Mouse (Mus musculus) cerebellum, adult 11-12 months (tissue): ENCODE measurements around the gene Olfr881.

Experiments
- DNase-seq: peaks from one replicate; pipeline ENCODE4 v3.0.0; 2022

Gene Olfr881

DNA sequence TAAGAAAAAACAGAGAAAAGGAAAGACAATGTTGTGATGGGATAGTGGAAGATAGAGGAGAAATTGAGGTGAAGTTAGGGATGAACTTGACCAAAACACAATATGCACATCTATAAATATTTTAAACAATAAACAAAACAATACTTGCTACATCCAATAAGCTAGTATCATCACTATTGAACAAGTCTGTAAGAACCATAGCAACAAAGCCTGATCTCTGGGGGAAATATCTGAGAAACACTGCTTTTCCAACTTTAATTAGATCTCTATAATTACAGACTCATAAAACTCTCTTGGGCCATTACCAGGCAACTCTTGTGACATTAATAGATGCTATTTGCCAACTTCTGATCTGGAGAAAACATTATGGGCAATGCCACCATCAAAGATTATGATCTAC lies at the start of gene Olfr881:
Olfr881 (plus strand) TSS at position 301 of the 400 bp plus-strand sequence.
- no peak for DNase-seq

DNA sequence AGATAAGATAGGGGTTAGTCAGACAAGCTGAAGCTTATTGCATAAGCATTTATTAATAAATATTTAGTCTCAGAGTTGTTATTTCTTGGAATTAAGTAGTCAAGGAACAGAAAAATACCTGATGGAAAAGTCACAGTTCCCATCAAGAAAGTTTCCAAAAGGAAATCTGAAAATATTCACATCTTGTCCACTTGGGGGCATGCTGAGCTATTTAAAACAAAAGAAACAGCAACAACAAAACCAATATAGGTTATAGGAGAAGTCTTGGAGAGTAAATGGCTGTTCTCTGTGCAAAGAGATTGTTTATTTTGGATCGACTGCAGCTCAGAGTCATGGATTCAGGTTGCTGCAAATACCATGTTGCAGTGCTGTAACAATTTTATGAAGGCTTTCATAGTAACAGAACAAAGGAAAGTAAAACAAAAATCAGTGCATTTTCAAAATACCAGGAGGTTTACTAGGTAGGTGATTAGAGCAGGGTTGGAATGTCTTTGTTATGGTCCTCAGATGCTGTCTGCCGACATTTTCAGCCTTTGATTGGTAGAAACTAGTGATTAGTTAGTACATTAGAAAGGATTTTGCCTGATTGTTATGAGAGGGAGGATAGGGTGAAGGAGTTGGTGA lies 7.1 kb downstream of the Olfr881 start:
- DNase-seq, result no peak

DNA sequence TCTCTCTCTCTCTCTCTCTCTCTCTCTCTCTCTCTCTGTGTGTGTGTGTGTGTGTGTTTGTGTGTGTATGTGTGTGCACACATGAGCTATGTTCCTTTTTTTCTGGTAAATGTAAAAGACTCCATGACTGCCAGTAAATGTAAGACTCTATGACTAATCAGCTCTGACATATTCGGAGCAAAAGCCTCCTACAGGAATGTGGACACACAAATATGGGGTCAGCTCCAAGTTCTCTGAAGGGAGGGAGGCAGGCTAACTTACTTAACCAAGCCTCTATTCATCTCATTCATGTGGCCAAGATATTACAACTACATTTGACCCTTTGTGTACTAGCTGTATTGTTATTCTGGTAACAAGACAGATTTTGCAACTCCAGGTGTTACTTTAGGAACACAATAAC lies 8.4 kb downstream of the Olfr881 start:
- no peak for DNase-seq

DNA sequence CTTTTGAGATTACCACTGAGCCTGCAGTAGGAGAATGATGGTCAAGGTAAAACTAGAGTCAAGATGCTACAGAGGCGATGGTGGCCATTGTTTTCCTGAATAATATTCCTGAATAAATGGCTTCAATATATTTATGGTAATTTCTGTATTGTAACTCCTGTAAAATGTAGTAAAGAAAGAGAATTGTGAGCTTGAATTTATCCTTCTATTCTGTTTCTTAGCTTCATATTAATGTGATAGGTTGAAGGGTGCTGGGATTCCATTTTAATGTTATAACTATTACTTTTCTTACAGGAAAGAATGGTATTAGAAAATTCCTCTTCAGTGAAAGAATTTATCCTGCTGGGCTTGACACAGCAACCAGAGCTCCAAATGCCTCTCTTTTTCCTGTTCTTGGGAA lies 33.9 kb downstream of the Olfr881 start, which contains the start of gene Olfr883:
Olfr883 (plus strand) TSS at position 301 of the 400 bp plus-strand sequence.
- DNase-seq, result no peak
